Mouse (Mus musculus): Measurements from ENCODE around the gene Sh2d1b1. TPM values are rescaled to one million over a fixed set of nuclear protein-coding genes. Genes with fewer than 3 reads are reported as not detected.

Sh2d1b1 gene
- polyA plus RNA-seq, 1 experiment: 0.05 TPM

- TF ChIP-seq POLR2A (IDR thresholded peaks at IDR 0.05; ENCODE audit: insufficient read length, low read depth): no peak
- TF ChIP-seq REST (IDR thresholded peaks at IDR 0.05; ENCODE audit: insufficient read depth, insufficient read length): no peak
- no peak for TF ChIP-seq CEBPB (IDR thresholded peaks at IDR 0.05; ENCODE audit: insufficient read depth, poor library complexity, severe bottlenecking)
- no peak for TF ChIP-seq USF1 (IDR thresholded peaks at IDR 0.05; ENCODE audit: low read depth)
- TF ChIP-seq MAX (IDR thresholded peaks at IDR 0.05; ENCODE audit: low read depth): no peak
- TF ChIP-seq TCF12 (IDR thresholded peaks at IDR 0.05; ENCODE audit: insufficient read depth, poor library complexity, severe bottlenecking): no peak
- TF ChIP-seq SRF (IDR thresholded peaks at IDR 0.05; ENCODE audit: control insufficient read depth, insufficient read length, low read depth): no peak
- no peak for TF ChIP-seq TCF3 (IDR thresholded peaks at IDR 0.05; ENCODE audit: insufficient read length, low read depth)
- no peak overlapping the region for H3ac ChIP-seq (ENCODE audit: control insufficient read depth, insufficient read length)
- no peak overlapping the region for H3K4me3 ChIP-seq
- H3K79me2 ChIP-seq (ENCODE audit: control insufficient read depth, insufficient read depth): no peaks in the 10 kb centered on the region
- H3K27me3 ChIP-seq (ENCODE audit: control insufficient read depth, insufficient read depth, insufficient read length): peaks cover 6% of the 10 kb centered on the region
- H3K4me2 ChIP-seq (ENCODE audit: low read depth): no peak overlapping the region
- H3K36me3 ChIP-seq (ENCODE audit: control insufficient read depth, insufficient read depth): no peaks in the 10 kb centered on the region
These were observed 26.0 kb downstream of the Sh2d1b1 start for GRCm38 (mm10) chr1:170303103-170303502.

GRCm38 (mm10) chr1:170305002-170305401, 27.9 kb downstream of the Sh2d1b1 start:
- Histone ChIP-seq H3K79me2 (ENCODE audit: control insufficient read depth, insufficient read depth) (no peaks in the 10 kb centered on the region), H3K36me3 (ENCODE audit: control insufficient read depth, insufficient read depth) (no peaks in the 10 kb centered on the region), H3K4me3 (no peak overlapping the region), H3ac (ENCODE audit: control insufficient read depth, insufficient read length) (no peak overlapping the region), H3K4me2 (ENCODE audit: low read depth) (no peak overlapping the region), H3K27me3 (ENCODE audit: control insufficient read depth, insufficient read depth, insufficient read length) (no peaks in the 10 kb centered on the region)
- TF ChIP-seq MYOD1 (IDR thresholded peaks at IDR 0.05; ENCODE audit: control insufficient read depth in 1 of 3, insufficient read length in 2 of 3, low read depth in 2 of 3): no peak
- TF ChIP-seq E2F4 (IDR thresholded peaks at IDR 0.05; ENCODE audit: insufficient read depth): no peak
- no peak for TF ChIP-seq POLR2A (IDR thresholded peaks at IDR 0.05; ENCODE audit: insufficient read length, low read depth)
- TF ChIP-seq USF1 (IDR thresholded peaks at IDR 0.05; ENCODE audit: low read depth): no peak
- no peak for TF ChIP-seq SRF (IDR thresholded peaks at IDR 0.05; ENCODE audit: control insufficient read depth, insufficient read length, low read depth)
- TF ChIP-seq REST (IDR thresholded peaks at IDR 0.05; ENCODE audit: insufficient read depth, insufficient read length): no peak
- no peak for TF ChIP-seq TCF3 (IDR thresholded peaks at IDR 0.05; ENCODE audit: insufficient read length, low read depth)
- TF ChIP-seq CEBPB (IDR thresholded peaks at IDR 0.05; ENCODE audit: insufficient read depth, poor library complexity, severe bottlenecking): no peak
- no peak for TF ChIP-seq MYOG (IDR thresholded peaks at IDR 0.05; ENCODE audit: control insufficient read depth in 1 of 3, insufficient read depth in 1 of 3, insufficient read length in 2 of 3, low read depth in 2 of 3)

GRCm38 (mm10) chr1:170306232-170306631, 29.1 kb downstream of the Sh2d1b1 start, which contains the start of gene Gm7694:
Gene Gm7694, minus strand, starts transcription at chr1:170306332.
- no peaks in the 10 kb centered on the region for H3K79me2 ChIP-seq (ENCODE audit: control insufficient read depth, insufficient read depth)
- H3K4me3 ChIP-seq: no peak within 1 kb of the TSS
- no peak for TF ChIP-seq MYOG (IDR thresholded peaks at IDR 0.05; ENCODE audit: control insufficient read depth in 1 of 3, insufficient read depth in 1 of 3, insufficient read length in 2 of 3, low read depth in 2 of 3)
- TF ChIP-seq TCF3 (IDR thresholded peaks at IDR 0.05; ENCODE audit: insufficient read length, low read depth): no peak
- no peak for TF ChIP-seq TCF12 (IDR thresholded peaks at IDR 0.05; ENCODE audit: insufficient read depth, poor library complexity, severe bottlenecking)
- no peak for TF ChIP-seq USF1 (IDR thresholded peaks at IDR 0.05; ENCODE audit: low read depth)
- TF ChIP-seq REST (IDR thresholded peaks at IDR 0.05; ENCODE audit: insufficient read depth, insufficient read length): no peak
- no peak for TF ChIP-seq POLR2AphosphoS2 (IDR thresholded peaks at IDR 0.05; ENCODE audit: insufficient read length, low read depth)
- TF ChIP-seq MAX (IDR thresholded peaks at IDR 0.05; ENCODE audit: low read depth): no peak
- no peak for TF ChIP-seq SRF (IDR thresholded peaks at IDR 0.05; ENCODE audit: control insufficient read depth, insufficient read length, low read depth)
- TF ChIP-seq POLR2A (IDR thresholded peaks at IDR 0.05; ENCODE audit: insufficient read length, low read depth): no peak
- TF ChIP-seq MYOD1 (IDR thresholded peaks at IDR 0.05; ENCODE audit: control insufficient read depth in 1 of 3, insufficient read length in 2 of 3, low read depth in 2 of 3): no peak
- no peak for TF ChIP-seq CEBPB (IDR thresholded peaks at IDR 0.05; ENCODE audit: insufficient read depth, poor library complexity, severe bottlenecking)
- no peak for TF ChIP-seq E2F4 (IDR thresholded peaks at IDR 0.05; ENCODE audit: insufficient read depth)
- no peaks in the 10 kb centered on the region for H3K36me3 ChIP-seq (ENCODE audit: control insufficient read depth, insufficient read depth)
- no peak within 1 kb of the TSS for H3ac ChIP-seq (ENCODE audit: control insufficient read depth, insufficient read length)
- no peaks in the 10 kb centered on the region for H3K27me3 ChIP-seq (ENCODE audit: control insufficient read depth, insufficient read depth, insufficient read length)
- no peak within 1 kb of the TSS for H3K4me2 ChIP-seq (ENCODE audit: low read depth)

- Histone ChIP-seq H3ac (ENCODE audit: control insufficient read depth, insufficient read length) (no peak within 1 kb of the TSS), H3K4me2 (ENCODE audit: low read depth) (no peak within 1 kb of the TSS), H3K27me3 (ENCODE audit: control insufficient read depth, insufficient read depth, insufficient read length) (no peaks in the 10 kb centered on the region), H3K4me3 (no peak within 1 kb of the TSS), H3K79me2 (ENCODE audit: control insufficient read depth, insufficient read depth) (no peaks in the 10 kb centered on the region), H3K36me3 (ENCODE audit: control insufficient read depth, insufficient read depth) (no peaks in the 10 kb centered on the region)
- no peak for TF ChIP-seq REST (IDR thresholded peaks at IDR 0.05; ENCODE audit: insufficient read depth, insufficient read length)
- TF ChIP-seq TCF12 (IDR thresholded peaks at IDR 0.05; ENCODE audit: insufficient read depth, poor library complexity, severe bottlenecking): no peak
- TF ChIP-seq MAX (IDR thresholded peaks at IDR 0.05; ENCODE audit: low read depth): no peak
- no peak for TF ChIP-seq CEBPB (IDR thresholded peaks at IDR 0.05; ENCODE audit: insufficient read depth, poor library complexity, severe bottlenecking)
- TF ChIP-seq SRF (IDR thresholded peaks at IDR 0.05; ENCODE audit: control insufficient read depth, insufficient read length, low read depth): no peak
- no peak for TF ChIP-seq TCF3 (IDR thresholded peaks at IDR 0.05; ENCODE audit: insufficient read length, low read depth)
- no peak for TF ChIP-seq USF1 (IDR thresholded peaks at IDR 0.05; ENCODE audit: low read depth)
- no peak for TF ChIP-seq E2F4 (IDR thresholded peaks at IDR 0.05; ENCODE audit: insufficient read depth)
- TF ChIP-seq MYOD1 (IDR thresholded peaks at IDR 0.05; ENCODE audit: control insufficient read depth in 1 of 3, insufficient read length in 2 of 3, low read depth in 2 of 3): no peak
- no peak for TF ChIP-seq POLR2A (IDR thresholded peaks at IDR 0.05; ENCODE audit: insufficient read length, low read depth)
- no peak for TF ChIP-seq POLR2AphosphoS2 (IDR thresholded peaks at IDR 0.05; ENCODE audit: insufficient read length, low read depth)
- TF ChIP-seq MYOG (IDR thresholded peaks at IDR 0.05; ENCODE audit: control insufficient read depth in 1 of 3, insufficient read depth in 1 of 3, insufficient read length in 2 of 3, low read depth in 2 of 3): no peak
These were observed 31.4 kb downstream of the Sh2d1b1 start, which contains the start of gene Spata46 for GRCm38 (mm10) chr1:170308503-170308902. Gene Spata46, plus strand, starts transcription at chr1:170308803.
